Mouse (Mus musculus) ES-Bruce4 (cell line): ENCODE results near the gene Olfr149.

ENCODE experiments used
- CTCF ChIP-seq: IDR thresholded peaks from one replicate; pipeline ENCODE4 v1.8.1; 2011; ENCODE audit warnings: low read depth, low read length
- POLR2A ChIP-seq: IDR thresholded peaks from one replicate; pipeline ENCODE4 v1.8.1; 2011; ENCODE audit warnings: low read length; ENCODE audit not compliant: insufficient read depth

- TF ChIP-seq CTCF = no peak
- TF ChIP-seq POLR2A = no peak
These were observed 40.0 kb downstream of the Olfr149 start, which contains the start of gene Olfr963 for GRCm38 (mm10) chr9:39666905-39667304.
